Mouse (Mus musculus) yolk sac, embryonic 10.5 days (tissue): ENCODE data around the gene Cdh13.

Experiments used
- DNase-seq: peaks from one replicate; pipeline ENCODE4 v3.0.0-alpha.2; 2017; ENCODE audit warnings: low spot score

Cdh13 gene

GRCm38 (mm10) chr8:119064523-119064922, 781.0 kb downstream of the Cdh13 start:
- peak; percentile 15 for DNase-seq

GRCm38 (mm10) chr8:119072291-119072690, 788.8 kb downstream of the Cdh13 start:
- DNase-seq: no peak

GRCm38 (mm10) chr8:119085022-119085421, 801.5 kb downstream of the Cdh13 start:
- DNase-seq: no peak

GRCm38 (mm10) chr8:119098261-119098660, 814.7 kb downstream of the Cdh13 start:
- no peak for DNase-seq

- no peak for DNase-seq
Measured at GRCm38 (mm10) chr8:119102871-119103270, 819.3 kb downstream of the Cdh13 start.

GRCm38 (mm10) chr8:119109655-119110054, 826.1 kb downstream of the Cdh13 start:
- DNase-seq: no peak

- no peak for DNase-seq
Measured at GRCm38 (mm10) chr8:119112861-119113260, 829.3 kb downstream of the Cdh13 start.

- no peak for DNase-seq
Measured at GRCm38 (mm10) chr8:119121236-119121635, 837.7 kb downstream of the Cdh13 start.

- DNase-seq: no peak
Measured at GRCm38 (mm10) chr8:119127841-119128240, 844.3 kb downstream of the Cdh13 start.

GRCm38 (mm10) chr8:119128266-119128665, 844.7 kb downstream of the Cdh13 start:
- no peak for DNase-seq

GRCm38 (mm10) chr8:119156454-119156921, 873.0 kb downstream of the Cdh13 start:
- no peak for DNase-seq

- no peak for DNase-seq
Measured at GRCm38 (mm10) chr8:119158628-119159027, 875.1 kb downstream of the Cdh13 start.

- DNase-seq: no peak
Measured at GRCm38 (mm10) chr8:119159794-119160193, 876.3 kb downstream of the Cdh13 start.

GRCm38 (mm10) chr8:119164076-119164475, 880.5 kb downstream of the Cdh13 start:
- peak; percentile 13 for DNase-seq

GRCm38 (mm10) chr8:119177226-119177935, 893.8 kb downstream of the Cdh13 start:
- DNase-seq: no peak

GRCm38 (mm10) chr8:119180626-119181025, 897.1 kb downstream of the Cdh13 start:
- no peak for DNase-seq

GRCm38 (mm10) chr8:119195695-119196094, 912.2 kb downstream of the Cdh13 start:
- DNase-seq: no peak

- DNase-seq: no peak
Measured at GRCm38 (mm10) chr8:119196486-119197150, 913.1 kb downstream of the Cdh13 start.

- no peak for DNase-seq
Measured at GRCm38 (mm10) chr8:119208567-119208966, 925.0 kb downstream of the Cdh13 start.

- DNase-seq: no peak
Measured at GRCm38 (mm10) chr8:119224547-119224946, 941.0 kb downstream of the Cdh13 start.

GRCm38 (mm10) chr8:119245181-119245580, 961.6 kb downstream of the Cdh13 start:
- no peak for DNase-seq

- no peak for DNase-seq
Measured at GRCm38 (mm10) chr8:119245641-119246040, 962.1 kb downstream of the Cdh13 start.

GRCm38 (mm10) chr8:119254358-119254757, 970.8 kb downstream of the Cdh13 start:
- no peak for DNase-seq
